Mouse (Mus musculus): ENCODE results near the gene Nudt16l1.

Gene Nudt16l1

GRCm38 (mm10) chr16:4907972-4908371, 30.6 kb upstream of the Nudt16l1 start:
- no peak for TF ChIP-seq GATA4 (IDR thresholded peaks at IDR 0.05; ENCODE audit: insufficient replicate concordance, low read length)

DNA sequence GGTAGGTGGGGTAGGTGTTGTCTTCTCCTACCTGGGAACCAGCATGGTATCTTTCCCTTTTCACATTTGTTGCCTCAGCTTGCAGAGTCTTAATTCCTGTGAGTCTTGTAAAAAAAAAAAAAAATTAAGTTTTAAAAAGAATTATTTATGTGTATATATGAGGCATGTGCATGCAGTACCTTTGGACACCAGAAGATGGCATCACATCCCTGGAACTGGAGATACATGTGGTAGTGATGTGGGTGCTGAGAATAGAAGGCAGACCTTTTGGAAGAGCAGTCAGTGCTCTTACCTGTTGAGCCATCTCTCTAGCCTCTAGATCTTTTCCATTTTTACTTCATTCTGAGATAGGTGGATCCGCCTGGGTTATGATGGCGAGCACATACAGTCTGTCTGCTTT, 28.8 kb upstream of the Nudt16l1 start:
- no peak for TF ChIP-seq GATA4 (IDR thresholded peaks at IDR 0.05; ENCODE audit: insufficient replicate concordance, low read length)

DNA sequence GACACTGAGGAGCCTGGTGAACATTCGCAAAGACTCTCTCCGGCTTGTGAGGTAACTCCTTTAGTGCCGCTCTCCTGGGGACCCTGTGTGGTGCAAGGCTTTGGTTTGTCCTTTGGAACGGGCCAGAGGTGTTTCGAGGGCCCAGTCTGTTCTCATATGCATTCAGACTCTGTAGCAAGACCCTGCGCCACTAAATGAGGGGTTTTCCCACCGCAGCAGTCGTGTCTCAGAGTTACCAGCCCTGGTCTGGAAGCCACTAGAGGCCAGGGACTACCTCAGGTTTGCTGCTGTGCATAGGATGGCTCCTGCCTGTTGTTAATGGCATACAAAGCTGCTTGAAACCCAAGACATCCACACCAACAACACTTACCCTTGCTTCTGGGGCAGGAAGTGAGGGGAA, 27.8 kb upstream of the Nudt16l1 start:
- no peak for TF ChIP-seq GATA4 (IDR thresholded peaks at IDR 0.05; ENCODE audit: insufficient replicate concordance, low read length)

DNA sequence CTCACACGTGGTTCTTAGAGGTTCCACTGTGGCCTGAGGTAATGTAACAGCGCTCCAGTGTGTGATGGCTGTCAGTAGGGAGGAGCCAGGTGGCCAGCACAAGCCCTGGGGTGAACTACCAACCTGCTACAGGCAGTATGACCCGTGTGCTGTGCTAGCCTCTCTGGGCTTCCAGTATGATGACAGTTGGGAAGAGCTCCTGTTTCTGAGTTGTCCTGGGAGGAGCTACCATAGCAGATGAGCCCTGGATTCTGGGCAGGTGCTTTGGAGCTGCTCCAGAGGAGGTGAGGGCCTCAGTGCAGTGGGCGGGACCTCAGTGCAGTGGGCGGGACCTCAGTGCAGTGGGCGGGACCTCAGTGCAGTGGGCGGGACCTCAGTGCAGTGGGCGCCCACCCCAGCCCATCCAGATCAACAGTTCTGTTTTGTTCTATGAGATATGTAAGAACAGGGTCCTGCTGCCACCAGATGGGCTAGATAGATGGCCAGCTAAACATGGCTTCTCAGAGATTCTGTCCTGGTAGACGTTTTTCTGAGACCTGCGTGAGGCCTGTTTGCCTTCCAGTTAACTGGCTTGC, 26.4 kb upstream of the Nudt16l1 start:
- TF ChIP-seq GATA4 (IDR thresholded peaks at IDR 0.05; ENCODE audit: insufficient replicate concordance, low read length), result no peak

GRCm38 (mm10) chr16:4912907-4913782, 25.4 kb upstream of the Nudt16l1 start:
- no peak for TF ChIP-seq GATA4 (IDR thresholded peaks at IDR 0.05; ENCODE audit: insufficient replicate concordance, low read length)

DNA sequence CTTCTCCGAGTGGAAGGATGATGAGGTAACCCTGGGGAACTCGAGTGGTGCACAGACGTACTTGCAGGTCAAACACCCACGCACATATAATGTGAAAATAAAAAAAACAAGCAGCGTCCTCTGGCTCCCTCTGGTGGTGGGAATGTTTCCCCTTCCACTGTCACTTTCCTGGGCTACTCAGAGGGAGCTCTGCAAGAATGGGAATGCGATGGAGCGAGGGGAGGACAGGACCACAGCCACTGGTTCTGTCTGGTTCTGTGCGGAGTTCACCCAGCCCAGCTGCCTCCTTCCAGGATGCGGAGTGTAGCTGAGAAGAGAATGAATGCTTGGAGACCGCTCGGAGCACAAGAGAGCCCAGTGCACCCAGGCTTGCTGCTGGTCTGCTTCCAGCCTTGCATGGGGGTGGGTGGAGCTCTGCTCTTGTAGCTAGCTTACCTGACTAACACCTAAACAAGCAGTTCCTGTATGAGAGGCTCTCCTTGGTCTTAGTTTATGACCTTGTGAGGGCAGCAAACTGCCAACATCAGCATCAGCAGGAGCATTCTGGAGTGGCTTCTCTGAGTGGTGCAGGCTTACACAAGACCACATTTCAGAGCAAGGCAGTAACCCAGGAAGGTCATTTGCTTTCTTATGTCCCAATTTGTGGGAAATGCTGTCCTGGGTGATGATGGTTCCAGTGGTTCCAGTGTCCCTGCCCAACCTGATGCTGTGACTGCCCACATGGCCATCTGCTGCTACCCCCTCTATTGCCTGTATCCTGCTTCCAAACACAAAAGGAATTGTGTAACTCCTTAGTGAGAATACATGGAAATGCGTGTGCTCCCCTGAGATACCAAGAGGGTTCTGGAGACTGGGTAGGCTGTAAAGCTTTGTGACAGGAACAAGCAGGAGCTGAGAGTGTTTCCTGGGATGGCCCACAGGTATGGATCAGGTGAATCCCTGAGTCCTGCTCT, 24.5 kb upstream of the Nudt16l1 start:
- no peak for TF ChIP-seq GATA4 (IDR thresholded peaks at IDR 0.05; ENCODE audit: insufficient replicate concordance, low read length)

GRCm38 (mm10) chr16:4915931-4916330, 22.6 kb upstream of the Nudt16l1 start:
- TF ChIP-seq GATA4 (IDR thresholded peaks at IDR 0.05; ENCODE audit: insufficient replicate concordance, low read length), result no peak

DNA sequence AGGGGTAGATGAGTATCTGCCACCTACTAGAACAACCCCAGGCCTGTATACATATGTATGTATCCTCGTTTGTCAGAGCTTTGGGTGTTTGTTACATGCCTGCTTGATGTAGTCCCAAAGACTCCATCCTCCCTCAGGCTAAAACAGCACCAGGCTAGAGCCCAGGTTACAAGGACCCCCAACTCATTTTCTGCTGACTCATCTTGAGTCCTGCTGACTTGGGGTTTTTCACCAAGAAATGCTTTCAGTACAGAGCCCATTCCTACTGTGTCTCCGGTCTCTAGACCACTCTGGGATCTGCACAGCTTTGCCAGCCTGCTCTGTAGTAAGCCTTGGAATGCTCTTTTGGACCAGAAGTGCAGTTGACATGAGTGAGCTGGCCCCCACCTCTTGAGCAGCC, 22.0 kb upstream of the Nudt16l1 start:
- no peak for TF ChIP-seq GATA4 (IDR thresholded peaks at IDR 0.05; ENCODE audit: insufficient replicate concordance, low read length)

DNA sequence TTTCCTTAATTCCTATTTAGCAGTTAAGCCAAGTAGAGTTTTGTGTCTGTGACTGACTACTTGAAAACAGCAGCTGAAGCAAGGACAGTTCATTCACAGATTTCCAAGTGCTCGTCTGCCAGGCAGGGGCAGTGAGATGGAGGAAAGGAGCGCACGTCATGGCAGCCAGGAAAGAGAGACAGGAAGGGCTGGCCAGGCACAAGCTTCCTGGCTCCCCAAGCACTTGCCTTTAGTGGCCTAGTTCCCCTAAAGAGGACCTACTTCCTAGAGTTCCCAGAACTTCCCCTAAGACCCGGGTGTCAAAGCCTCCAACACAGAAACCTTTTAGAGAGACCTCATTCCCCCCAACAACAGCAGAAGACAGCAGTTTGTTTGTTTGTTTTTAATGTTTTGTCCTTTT, 18.0 kb upstream of the Nudt16l1 start:
- TF ChIP-seq GATA4 (IDR thresholded peaks at IDR 0.05; ENCODE audit: insufficient replicate concordance, low read length), result no peak

GRCm38 (mm10) chr16:4922481-4922880, 16.1 kb upstream of the Nudt16l1 start:
- no peak for TF ChIP-seq GATA4 (IDR thresholded peaks at IDR 0.05; ENCODE audit: insufficient replicate concordance, low read length)

DNA sequence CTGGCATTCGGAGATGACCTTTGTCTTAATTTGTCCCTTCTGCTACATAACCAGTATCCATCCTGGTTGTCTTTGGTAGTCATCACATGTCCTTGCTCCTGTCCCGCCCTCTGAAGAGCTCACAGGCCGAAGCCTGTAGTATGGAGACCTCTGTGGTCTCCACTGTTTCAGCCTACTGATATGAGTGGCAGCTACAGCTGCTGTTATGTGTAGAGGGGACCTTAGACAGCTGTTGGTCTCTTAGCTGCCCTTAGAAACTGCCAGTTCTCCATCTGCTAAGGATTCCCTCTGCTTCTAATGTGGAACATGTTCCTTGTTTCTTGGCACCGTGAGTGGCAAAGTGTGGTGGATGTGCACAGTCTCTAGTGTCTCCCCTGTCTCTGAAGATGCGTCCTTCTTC, 14.6 kb upstream of the Nudt16l1 start:
- TF ChIP-seq GATA4 (IDR thresholded peaks at IDR 0.05; ENCODE audit: insufficient replicate concordance, low read length), result no peak

DNA sequence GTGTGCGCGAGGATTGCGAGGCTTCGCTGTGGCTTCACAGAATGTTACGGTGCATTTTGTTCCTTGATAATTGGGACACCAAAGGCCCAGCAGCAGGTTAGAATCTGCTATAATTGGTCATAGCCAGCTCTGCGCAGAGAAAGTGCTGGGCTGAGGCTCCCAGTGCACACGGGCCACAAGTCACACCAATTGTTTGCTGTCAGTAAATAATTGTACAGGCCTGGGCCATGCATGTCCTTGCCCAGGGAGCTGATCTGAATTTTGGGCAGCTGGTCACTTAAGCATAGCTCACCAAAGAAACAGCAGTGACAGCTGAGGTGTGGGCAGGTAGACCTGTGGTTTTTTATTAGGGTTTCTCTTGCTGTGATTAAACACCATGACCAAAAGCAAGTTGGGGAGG, 10.6 kb upstream of the Nudt16l1 start:
- no peak for TF ChIP-seq GATA4 (IDR thresholded peaks at IDR 0.05; ENCODE audit: insufficient replicate concordance, low read length)

DNA sequence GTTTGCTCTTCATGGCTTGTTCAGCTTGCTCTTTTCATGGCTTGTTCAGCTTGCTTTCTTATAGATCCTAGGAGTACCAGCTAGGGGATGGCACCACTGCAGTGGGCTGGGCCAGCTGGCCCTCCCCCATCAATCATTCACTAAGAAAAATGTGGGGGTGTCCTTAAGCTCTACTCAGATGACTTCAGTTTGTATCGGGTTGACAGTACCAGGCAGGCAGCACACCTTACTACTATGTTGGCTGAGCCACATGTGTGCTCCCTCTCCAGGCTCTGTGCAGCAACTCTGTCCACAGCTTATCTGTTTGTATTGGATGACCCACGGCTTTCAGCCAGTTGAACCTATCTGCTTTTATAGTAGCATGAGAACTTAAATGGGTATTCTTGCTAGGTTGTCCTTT, 10.1 kb upstream of the Nudt16l1 start:
- no peak for TF ChIP-seq GATA4 (IDR thresholded peaks at IDR 0.05; ENCODE audit: insufficient replicate concordance, low read length)

DNA sequence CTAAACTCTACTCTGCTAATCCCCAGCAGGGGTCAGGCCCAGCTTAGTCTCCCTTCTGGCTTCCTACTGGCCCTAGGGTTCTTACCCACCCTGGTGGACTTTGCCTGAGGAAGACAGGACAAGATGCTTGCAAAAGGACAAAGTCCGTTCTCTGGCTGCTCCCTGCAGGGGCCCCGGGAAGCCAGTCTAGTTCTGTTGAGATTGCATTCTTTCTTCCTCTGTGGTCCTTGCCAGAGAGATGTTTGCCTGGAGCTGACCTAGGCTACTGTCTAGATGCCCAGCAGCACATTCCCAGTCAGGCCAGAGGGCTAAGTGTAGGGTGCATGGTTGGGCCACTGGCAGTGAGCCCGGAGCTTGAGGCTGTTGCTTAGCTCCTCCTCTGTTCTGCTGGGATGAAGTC, 6.1 kb upstream of the Nudt16l1 start:
- TF ChIP-seq GATA4 (IDR thresholded peaks at IDR 0.05; ENCODE audit: insufficient replicate concordance, low read length), result no peak

GRCm38 (mm10) chr16:4935430-4935829, 3.1 kb upstream of the Nudt16l1 start:
- TF ChIP-seq GATA4 (IDR thresholded peaks at IDR 0.05; ENCODE audit: insufficient replicate concordance, low read length), result no peak

All from liver, adult (tissue).